Mouse (Mus musculus) splenic B cell, adult 2 months (primary cell): ENCODE data around the gene Nolc1.
"Not testable (repeated sequence)": the region's sequence is repeated elsewhere in the genome, so short reads cannot be mapped to it uniquely, and the experiment has no call there.

Experiments
- DNase-seq: peaks from one replicate; pipeline ENCODE4 v3.0.0-alpha.2; 2011; ENCODE audit warnings: low read depth, low spot score
- H3K27me3 ChIP-seq: 2 replicates; pipeline ENCODE4 v1.6.1; 2012; ENCODE audit warnings: mild to moderate bottlenecking, low read length, moderate library complexity, mixed read lengths; ENCODE audit not compliant: control insufficient read depth, poor library complexity, insufficient read depth, severe bottlenecking
- H3K36me3 ChIP-seq: 2 replicates; pipeline ENCODE4 v1.6.1; 2012; ENCODE audit warnings: mild to moderate bottlenecking, low read length, moderate library complexity, mixed read lengths; ENCODE audit not compliant: control insufficient read depth, poor library complexity, insufficient read depth, severe bottlenecking

Nolc1 gene

GRCm38 (mm10) chr19:46095291-46095690, 19.6 kb downstream of the Nolc1 start:
- no peaks in the 10 kb centered on the region for H3K36me3 ChIP-seq
- DNase-seq = no peak
- no peaks in the 10 kb centered on the region; the same call in 1 of the 2 replicates for H3K27me3 ChIP-seq

- Histone ChIP-seq H3K27me3 (no peaks in the 10 kb centered on the region; the same call in 1 of the 2 replicates), H3K36me3 (no peaks in the 10 kb centered on the region)
- no peak for DNase-seq
Observed at GRCm38 (mm10) chr19:46096396-46096795, 20.7 kb downstream of the Nolc1 start.

- DNase-seq = no peak
- Histone ChIP-seq H3K27me3 (no peaks in the 10 kb centered on the region; the same call in 1 of the 2 replicates), H3K36me3 (no peaks in the 10 kb centered on the region)
Observed at GRCm38 (mm10) chr19:46099561-46099960, 23.9 kb downstream of the Nolc1 start.

- H3K36me3 ChIP-seq = no peaks in the 10 kb centered on the region
- no peak for DNase-seq
- H3K27me3 ChIP-seq = no peaks in the 10 kb centered on the region
Observed at GRCm38 (mm10) chr19:46103437-46104186, 27.9 kb downstream of the Nolc1 start.

- no peaks in the 10 kb centered on the region for H3K27me3 ChIP-seq
- DNase-seq = no peak
- no peaks in the 10 kb centered on the region for H3K36me3 ChIP-seq
Observed at GRCm38 (mm10) chr19:46104187-46104557, 28.5 kb downstream of the Nolc1 start.

- Histone ChIP-seq H3K36me3 (no peaks in the 10 kb centered on the region), H3K27me3 (no peaks in the 10 kb centered on the region)
- no peak for DNase-seq
Observed at GRCm38 (mm10) chr19:46110214-46110613, 34.6 kb downstream of the Nolc1 start.

GRCm38 (mm10) chr19:46110781-46111180, 35.1 kb downstream of the Nolc1 start:
- Histone ChIP-seq H3K27me3 (no peaks in the 10 kb centered on the region), H3K36me3 (no peaks in the 10 kb centered on the region)
- no peak for DNase-seq

- Histone ChIP-seq H3K36me3 (no peaks in the 10 kb centered on the region), H3K27me3 (no peaks in the 10 kb centered on the region)
- DNase-seq = no peak
Observed at GRCm38 (mm10) chr19:46114617-46115016, 39.0 kb downstream of the Nolc1 start.

GRCm38 (mm10) chr19:46119458-46119857, 43.8 kb downstream of the Nolc1 start:
- Histone ChIP-seq H3K27me3 (no peaks in the 10 kb centered on the region), H3K36me3 (no peaks in the 10 kb centered on the region)
- no peak for DNase-seq

- H3K27me3 ChIP-seq = no peaks in the 10 kb centered on the region
- no peaks in the 10 kb centered on the region for H3K36me3 ChIP-seq
- DNase-seq = no peak
Observed at GRCm38 (mm10) chr19:46120872-46121271, 45.2 kb downstream of the Nolc1 start.

- DNase-seq = no peak
- Histone ChIP-seq H3K27me3 (no peaks in the 10 kb centered on the region; the same call in 1 of the 2 replicates), H3K36me3 (no peaks in the 10 kb centered on the region)
Observed at GRCm38 (mm10) chr19:46123876-46124275, 48.2 kb downstream of the Nolc1 start.

- Histone ChIP-seq H3K36me3 (no peaks in the 10 kb centered on the region), H3K27me3 (no peaks in the 10 kb centered on the region; the same call in 1 of the 2 replicates)
- DNase-seq = no peak
Observed at GRCm38 (mm10) chr19:46124651-46125050, 49.0 kb downstream of the Nolc1 start.

GRCm38 (mm10) chr19:46126301-46126700, 50.6 kb downstream of the Nolc1 start:
- Histone ChIP-seq H3K36me3 (no peaks in the 10 kb centered on the region), H3K27me3 (no peaks in the 10 kb centered on the region; the same call in 1 of the 2 replicates)
- no peak for DNase-seq

GRCm38 (mm10) chr19:46129737-46130136, 54.1 kb downstream of the Nolc1 start:
- not testable (repeated sequence) for H3K36me3 ChIP-seq, DNase-seq

GRCm38 (mm10) chr19:46131283-46131682, 55.6 kb downstream of the Nolc1 start:
- H3K36me3 ChIP-seq = no peaks in the 10 kb centered on the region
- DNase-seq = no peak
- no peaks in the 10 kb centered on the region; the same call in 1 of the 2 replicates for H3K27me3 ChIP-seq

More at GRCm38 (mm10) chr19:46129737-46130136, 54.1 kb downstream of the Nolc1 start:
- not testable (repeated sequence) for H3K27me3 ChIP-seq
